Mouse (Mus musculus) thymus, adult 2 months (tissue): ENCODE measurements at regions not wholly inside any gene's neighbourhood (a gene's known extent, or its start where the extent isn't known, plus 50 kb on each side); places are given as distances from the start of the nearest gene placed in this dataset.

Source experiments
- DNase-seq: peaks from one replicate; pipeline ENCODE4 v3.0.0; 2021
- H3K27ac ChIP-seq: fragments of 200-500 bp; 2 replicates; pipeline ENCODE4 v1.5.1; 2012; ENCODE audit warnings: low read length, control low read depth; ENCODE audit not compliant: control insufficient read depth, insufficient read depth
- H3K27me3 ChIP-seq: fragments of 200-500 bp; 2 replicates; pipeline ENCODE4 v1.6.1; 2012; ENCODE audit warnings: mild to moderate bottlenecking, low read length, moderate library complexity, mixed read lengths; ENCODE audit not compliant: control insufficient read depth, insufficient read depth
- H3K36me3 ChIP-seq: fragments of 200-500 bp; 2 replicates; pipeline ENCODE4 v1.6.1; 2012; ENCODE audit warnings: mild to moderate bottlenecking, low read length, moderate library complexity; ENCODE audit not compliant: control insufficient read depth, insufficient read depth
- H3K4me1 ChIP-seq: fragments of 200-500 bp; replicated peaks from 2 replicates; pipeline ENCODE4 v1.6.1; 2012; ENCODE audit warnings: low read length; ENCODE audit not compliant: control insufficient read depth, insufficient read depth
- H3K4me3 ChIP-seq: fragments of 200-500 bp; 2 replicates; pipeline ENCODE4 v1.5.1; 2012; ENCODE audit warnings: mild to moderate bottlenecking, low read length, control low read depth, moderate library complexity; ENCODE audit not compliant: control insufficient read depth, insufficient read depth
- CTCF ChIP-seq: fragments of 200-500 bp; IDR thresholded peaks from 2 replicates; pipeline ENCODE4 v1.5.1; 2012; ENCODE audit warnings: mild to moderate bottlenecking, control low read depth, low read length, moderate library complexity, borderline replicate concordance; ENCODE audit not compliant: control insufficient read depth, poor library complexity, insufficient read depth; ENCODE audit errors: extremely low read depth
- POLR2A ChIP-seq: fragments of 200-500 bp; IDR thresholded peaks from 2 replicates; pipeline ENCODE4 v1.6.1; 2012; ENCODE audit warnings: mild to moderate bottlenecking, low read length, control low read depth, moderate library complexity; ENCODE audit not compliant: control insufficient read depth, poor library complexity, insufficient read depth; ENCODE audit errors: extremely low read depth
- WGBS: fragments of 180-500 bp; shearing (Covaris S2); methylation state at CpG from one replicate; pipeline ENCODE4 v1.1.7; 2018; 5-methylcytosine and 5-hydroxymethylcytosine counted together

- Histone ChIP-seq H3K27me3 (no peaks in the 10 kb centered on the region), H3K4me1 (no peaks in the 10 kb centered on the region), H3K27ac (no peak overlapping the region), H3K4me3 (no peak overlapping the region), H3K36me3 (no peaks in the 10 kb centered on the region)
- no peak for TF ChIP-seq POLR2A
- no peak for TF ChIP-seq CTCF
- no peak for DNase-seq
- 88% methylated on average over 2 of the region's 2 CpGs for WGBS
Measured at GRCm38 (mm10) chr5:119477926-119478325, 192.5 kb upstream of the Tbx3 start.

DNA sequence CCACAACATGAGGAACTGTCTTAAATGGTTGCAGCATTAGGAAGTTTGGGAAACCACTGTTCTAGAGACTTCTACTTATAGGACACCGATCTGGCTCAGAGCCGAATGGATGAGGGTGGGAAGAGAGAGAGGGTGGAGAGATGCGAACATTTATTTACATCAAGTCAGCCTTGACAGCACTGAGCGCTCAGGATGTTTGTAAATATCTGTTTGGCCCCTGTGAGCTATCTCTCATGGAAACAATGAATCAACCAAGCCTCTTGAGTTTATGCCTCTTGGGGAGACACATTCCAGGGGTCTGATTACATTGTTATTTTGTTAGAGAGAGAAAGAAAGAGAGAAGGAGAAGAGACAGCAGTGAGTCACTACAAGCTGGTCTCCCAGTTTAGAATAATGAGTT lies 192.1 kb upstream of the Tbx3 start:
- no peak for DNase-seq
- Histone ChIP-seq H3K27ac (no peak overlapping the region), H3K36me3 (no peaks in the 10 kb centered on the region), H3K4me3 (no peak overlapping the region), H3K4me1 (no peaks in the 10 kb centered on the region), H3K27me3 (no peaks in the 10 kb centered on the region)
- 82% methylated on average over 4 of the region's 4 CpGs for WGBS
- TF ChIP-seq POLR2A, result no peak
- TF ChIP-seq CTCF, result no peak

- Histone ChIP-seq H3K27me3 (no peaks in the 10 kb centered on the region), H3K27ac (no peak overlapping the region), H3K4me3 (no peak overlapping the region), H3K4me1 (no peaks in the 10 kb centered on the region), H3K36me3 (no peaks in the 10 kb centered on the region)
- 54% methylated on average over 28 of the region's 28 CpGs for WGBS
- DNase-seq, result no peak
- TF ChIP-seq CTCF (no peak), POLR2A (no peak)
Measured at GRCm38 (mm10) chr5:119480191-119481190, 190.0 kb upstream of the Tbx3 start.

DNA sequence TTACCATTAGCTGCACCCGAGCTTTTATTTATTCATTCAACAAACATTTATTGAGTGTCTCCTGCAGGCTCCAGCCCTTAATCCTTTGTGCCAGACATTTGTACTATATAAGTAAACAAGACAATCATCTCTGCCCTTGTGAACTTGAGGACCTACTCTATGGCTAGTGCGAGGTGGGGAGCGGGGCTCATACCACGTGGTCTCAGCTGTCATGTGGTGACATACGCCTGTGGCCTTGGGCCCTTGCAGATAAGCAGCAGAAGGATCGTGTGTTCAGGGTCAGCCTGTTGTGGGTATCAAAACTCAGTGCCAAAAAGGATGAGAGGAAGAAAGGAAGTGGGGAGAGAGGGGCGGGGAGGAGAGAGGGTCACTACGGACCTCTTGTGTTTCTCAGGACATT lies 186.8 kb upstream of the Tbx3 start:
- DNase-seq, result no peak
- no peak overlapping the region for H3K4me3 ChIP-seq
- H3K36me3 ChIP-seq, result no peaks in the 10 kb centered on the region
- no peaks in the 10 kb centered on the region for H3K27me3 ChIP-seq
- no peaks in the 10 kb centered on the region for H3K4me1 ChIP-seq
- H3K27ac ChIP-seq, result no peak overlapping the region
- TF ChIP-seq CTCF (no peak), POLR2A (no peak)
- 70% methylated on average over 8 of the region's 8 CpGs for WGBS

DNA sequence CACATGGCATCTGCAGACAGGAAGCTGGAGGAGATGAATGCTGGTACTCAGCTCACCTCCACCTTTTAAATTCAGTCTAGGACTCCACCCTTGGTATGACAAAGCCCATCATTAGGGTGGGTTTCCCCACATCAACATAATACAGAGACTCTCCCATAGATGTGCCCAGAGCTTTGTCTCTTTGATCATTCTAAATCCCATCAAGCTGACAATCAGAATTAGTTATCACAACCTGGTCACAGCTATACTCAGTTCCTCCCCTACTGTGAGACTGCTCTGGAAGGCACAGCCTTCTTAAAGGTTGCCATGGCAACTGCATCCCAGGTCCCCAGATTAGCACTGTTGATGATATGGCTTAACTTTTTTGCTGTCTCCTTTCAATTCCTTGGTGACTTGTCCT lies 184.3 kb upstream of the Tbx3 start:
- DNase-seq, result no peak
- H3K27ac ChIP-seq, result no peak overlapping the region
- H3K4me3 ChIP-seq, result no peak overlapping the region
- no peak for TF ChIP-seq POLR2A
- TF ChIP-seq CTCF, result no peak
- H3K27me3 ChIP-seq, result no peaks in the 10 kb centered on the region
- no peaks in the 10 kb centered on the region for H3K4me1 ChIP-seq
- no peaks in the 10 kb centered on the region for H3K36me3 ChIP-seq

DNA sequence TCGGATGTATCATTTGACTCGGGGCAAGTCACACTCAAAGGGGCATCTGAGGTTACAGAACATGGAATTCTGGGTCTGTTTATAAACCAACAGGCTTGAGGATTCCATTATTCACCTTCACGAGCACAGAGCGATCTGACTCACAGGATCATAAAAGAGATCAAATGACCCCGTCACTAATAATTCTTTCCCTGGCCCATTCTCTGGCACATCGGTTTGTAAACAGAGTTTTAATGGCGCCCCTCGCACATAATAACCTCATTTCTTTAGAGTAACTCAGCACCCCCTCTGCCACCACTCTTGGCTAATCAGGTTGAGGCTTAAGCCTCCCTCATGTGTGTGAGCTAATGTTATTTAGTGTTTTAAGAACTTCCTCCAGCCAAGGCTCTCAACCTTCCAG lies 183.3 kb upstream of the Tbx3 start:
- no peak overlapping the region for H3K4me3 ChIP-seq
- 67% methylated on average over 8 of the region's 8 CpGs for WGBS
- no peaks in the 10 kb centered on the region for H3K36me3 ChIP-seq
- no peaks in the 10 kb centered on the region for H3K27me3 ChIP-seq
- no peak for DNase-seq
- H3K4me1 ChIP-seq, result no peaks in the 10 kb centered on the region
- H3K27ac ChIP-seq, result no peak overlapping the region
- no peak for TF ChIP-seq POLR2A
- no peak for TF ChIP-seq CTCF
